Mouse (Mus musculus) liver, postnatal 0 days (tissue): Measurements from ENCODE around the gene Vps13a. TPM values are rescaled to one million over a fixed set of nuclear protein-coding genes. Genes with fewer than 3 reads are reported as not detected.
A peak's percentile ranks its signal among the peaks of the same experiment; 100 is the strongest.

Experiments
- ATAC-seq: fragments of 200-750 bp; cut with Nextera tagmentation; 2 replicates; pipeline ENCODE4 v1.8.0; 2017; ENCODE audit warnings: mild to moderate bottlenecking, moderate library complexity
- DNase-seq: peaks from one replicate; pipeline ENCODE4 v3.0.0-alpha.2; 2016
- H3K27ac ChIP-seq: fragments of 300-500 bp; sonication (generic); 2 replicates; pipeline ENCODE4 v1.5.1; 2014; ENCODE audit warnings: antibody characterized with exemption, moderate library complexity, mild to moderate bottlenecking, low read depth
- H3K27me3 ChIP-seq: fragments of 300-500 bp; sonication (generic); 2 replicates; pipeline ENCODE4 v1.6.1; 2014; ENCODE audit warnings: low read length, control low read depth, mixed read lengths; ENCODE audit not compliant: insufficient read depth
- H3K36me3 ChIP-seq: fragments of 300-500 bp; sonication (generic); replicated peaks from 2 replicates; pipeline ENCODE4 v1.6.1; 2014; ENCODE audit warnings: mild to moderate bottlenecking, control low read depth, low read length, moderate library complexity, mixed read lengths; ENCODE audit not compliant: insufficient read depth
- H3K4me1 ChIP-seq: fragments of 300-500 bp; sonication (generic); 2 replicates; pipeline ENCODE4 v1.6.1; 2014; ENCODE audit warnings: antibody characterized with exemption, mild to moderate bottlenecking, control low read depth; ENCODE audit not compliant: insufficient read depth
- H3K4me2 ChIP-seq: fragments of 300-500 bp; sonication (generic); 2 replicates; pipeline ENCODE4 v1.6.1; 2014; ENCODE audit warnings: low read depth, mild to moderate bottlenecking, low read length, moderate library complexity, mixed read lengths
- H3K4me3 ChIP-seq: fragments of 300-500 bp; sonication (generic); 2 replicates; pipeline ENCODE4 v1.5.1; 2014; ENCODE audit warnings: low read depth, low read length
- H3K9ac ChIP-seq: fragments of 300-500 bp; sonication (generic); replicated peaks from 2 replicates; pipeline ENCODE4 v1.6.1; 2014; ENCODE audit warnings: mild to moderate bottlenecking, moderate library complexity
- H3K9me3 ChIP-seq: fragments of 300-500 bp; sonication (generic); 2 replicates; pipeline ENCODE4 v1.6.1; 2016; ENCODE audit warnings: mild to moderate bottlenecking, control low read depth, low read length, mixed read lengths
- CTCF ChIP-seq: sonication (generic); IDR thresholded peaks from 2 replicates; pipeline ENCODE4 v1.5.1; 2016; ENCODE audit warnings: antibody characterized with exemption, low read depth
- EP300 ChIP-seq: IDR thresholded peaks from 2 replicates; pipeline ENCODE4 v1.6.1; 2016; ENCODE audit warnings: antibody characterized with exemption, low read depth, mild to moderate bottlenecking
- WGBS: fragments of 180-500 bp; shearing (Covaris S2); extraction: QIAGEN DNeasy Blood & Tissue Kit; methylation state at CpG from one replicate; pipeline ENCODE4 v1.1.7; 2014; ENCODE audit not compliant: insufficient replicate concordance; 5-methylcytosine and 5-hydroxymethylcytosine counted together
- polyA plus RNA-seq: library from polyadenylated mRNA; unstranded; fragments of >200 nt; fragmentation: Nextera tagmentation; extraction: Ambion mirVana; gene quantifications from 2 replicates; pipeline ENCODE4 v1.2.1, GENCODE M21; 2015

The Vps13a gene
- polyA plus RNA-seq, 1 experiment from 2014 or later: 6.2 TPM

GRCm38 (mm10) chr19:16784879-16785278 lies 4.1 kb upstream of the Vps13a start:
- H3K9ac ChIP-seq: no peak overlapping the region
- no peaks in the 10 kb centered on the region for H3K9me3 ChIP-seq
- 22% methylated on average over 3 of the region's 3 CpGs for WGBS
- DNase-seq: no peak
- H3K27me3 ChIP-seq: no peaks in the 10 kb centered on the region
- no peak overlapping the region for H3K27ac ChIP-seq
- H3K4me3 ChIP-seq: no peak overlapping the region
- H3K4me2 ChIP-seq: no peak overlapping the region
- TF ChIP-seq EP300 (no peak), CTCF (peak; percentile 69)
- no peaks in the 10 kb centered on the region for H3K36me3 ChIP-seq
- peaks cover 4% of the 10 kb centered on the region; the same call in 1 of the 2 replicates for H3K4me1 ChIP-seq
- no peak for ATAC-seq

DNA sequence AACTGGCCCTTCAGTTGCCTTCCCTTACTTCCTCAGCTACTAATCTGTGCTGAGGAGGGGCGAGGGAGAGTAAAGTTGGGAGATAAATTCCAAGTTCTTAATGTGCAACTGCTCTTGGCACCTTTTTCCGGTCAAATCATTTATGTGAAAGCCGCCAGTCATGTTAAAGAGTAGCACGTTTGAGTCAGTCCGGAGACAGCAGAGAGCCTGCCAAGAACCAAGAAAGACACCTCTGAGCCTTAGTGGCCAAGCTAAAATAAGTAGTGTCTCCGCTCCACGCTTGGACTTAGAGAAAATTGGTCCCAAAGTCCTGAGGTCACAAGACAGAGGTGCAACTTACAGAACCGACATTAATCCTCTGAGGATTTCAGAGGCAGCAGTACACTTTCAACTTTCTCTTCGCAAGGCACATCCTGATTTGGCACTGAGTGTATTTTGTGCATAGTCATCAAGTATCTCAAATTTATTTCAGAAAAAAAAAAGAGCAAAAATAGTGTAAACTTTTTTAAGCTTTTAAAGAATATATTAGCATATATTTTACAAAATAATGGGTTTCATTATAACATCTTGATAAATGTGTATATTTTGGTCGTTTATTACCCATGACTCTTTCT lies 780 bp upstream of the Vps13a start:
- H3K9ac ChIP-seq: peak overlapping the region; percentile 68
- TF ChIP-seq CTCF: no peak
- no peak for TF ChIP-seq EP300
- no peaks in the 10 kb centered on the region for H3K9me3 ChIP-seq
- H3K27ac ChIP-seq: peak overlapping the region; percentile 77
- H3K27me3 ChIP-seq: no peaks in the 10 kb centered on the region
- DNase-seq (no peak), ATAC-seq (peak; percentile 1; the same call in 1 of the 2 replicates)
- WGBS: 8% methylated on average over 10 of the region's 10 CpGs
- peaks cover 14% of the 10 kb centered on the region; the same call in 1 of the 2 replicates for H3K4me1 ChIP-seq
- no peaks in the 10 kb centered on the region for H3K36me3 ChIP-seq
- H3K4me3 ChIP-seq: peak overlapping the region; percentile 62
- peak overlapping the region; percentile 88 for H3K4me2 ChIP-seq

DNA sequence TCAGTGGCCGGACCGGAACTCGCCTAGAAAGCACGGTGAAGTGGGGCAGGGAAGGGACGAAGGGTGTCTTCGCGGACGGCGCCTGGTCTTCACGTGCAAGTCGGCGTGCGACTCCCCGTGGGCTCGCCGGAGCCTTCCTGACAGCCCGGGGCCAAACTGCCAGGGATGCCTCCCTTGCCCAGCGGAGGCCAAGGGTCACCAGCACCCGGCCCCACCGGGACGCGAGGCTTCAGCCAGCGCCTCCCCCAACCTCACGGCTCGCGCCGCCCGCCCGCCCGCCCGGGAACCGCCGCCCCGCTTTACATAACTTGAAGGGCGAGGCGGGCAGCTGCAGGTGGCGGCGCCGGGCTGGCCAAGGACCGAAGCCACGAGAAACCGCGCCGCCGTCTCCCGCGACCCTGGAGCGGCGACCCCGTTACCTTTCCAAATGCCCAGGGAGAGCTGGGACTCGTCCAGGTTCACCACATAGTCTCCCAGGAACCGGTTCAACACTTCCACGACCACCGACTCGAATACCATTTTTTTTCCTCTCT lies 416 bp downstream of the Vps13a start:
- TF ChIP-seq EP300 (no peak), CTCF (no peak)
- H3K4me2 ChIP-seq: peak overlapping the region; percentile 91
- ATAC-seq (peak; percentile 77), DNase-seq (peak; percentile 79)
- under 1% methylated on average over 54 of the region's 55 CpGs for WGBS
- peak overlapping the region; percentile 41; the same call in 1 of the 2 replicates for H3K27ac ChIP-seq
- no peaks in the 10 kb centered on the region for H3K36me3 ChIP-seq
- H3K4me1 ChIP-seq: peaks cover 14% of the 10 kb centered on the region; the same call in 1 of the 2 replicates
- peak overlapping the region; percentile 80 for H3K9ac ChIP-seq
- H3K9me3 ChIP-seq: no peaks in the 10 kb centered on the region
- peak overlapping the region; percentile 62 for H3K4me3 ChIP-seq
- no peaks in the 10 kb centered on the region for H3K27me3 ChIP-seq

- Histone ChIP-seq H3K9me3 (no peaks in the 10 kb centered on the region), H3K27ac (peak overlapping the region; percentile 41; the same call in 1 of the 2 replicates), H3K4me3 (peak overlapping the region; percentile 62), H3K27me3 (no peaks in the 10 kb centered on the region), H3K4me2 (peak overlapping the region; percentile 91), H3K9ac (peak overlapping the region; percentile 80), H3K4me1 (peaks cover 14% of the 10 kb centered on the region; the same call in 1 of the 2 replicates), H3K36me3 (no peaks in the 10 kb centered on the region)
- 16% methylated on average over 8 of the region's 8 CpGs for WGBS
- TF ChIP-seq EP300: no peak
- TF ChIP-seq CTCF: no peak
- DNase-seq: no peak
- ATAC-seq: no peak
Observed at GRCm38 (mm10) chr19:16779786-16780185, 947 bp downstream of the Vps13a start.

DNA sequence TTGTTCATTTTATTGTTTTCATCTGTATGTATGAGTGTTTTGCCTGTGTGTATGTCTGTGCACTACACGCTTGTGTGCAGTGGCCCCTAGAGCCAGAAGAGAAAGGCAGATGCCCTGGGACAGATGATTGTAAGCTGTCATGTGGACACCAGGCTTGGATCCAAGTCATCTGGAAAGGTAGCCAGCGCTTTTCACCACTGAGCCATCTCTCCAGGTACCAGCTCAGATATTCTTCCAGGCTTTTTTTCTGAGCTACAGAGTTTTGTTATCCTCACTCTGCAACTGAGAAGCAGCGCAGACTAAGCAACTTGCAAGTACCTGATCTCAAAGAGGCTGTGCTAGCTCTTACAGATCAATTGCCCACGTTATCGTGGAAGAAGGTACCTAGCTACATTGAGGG lies 1.5 kb downstream of the Vps13a start:
- Histone ChIP-seq H3K9ac (no peak overlapping the region; the same call in 1 of the 2 replicates), H3K27me3 (no peaks in the 10 kb centered on the region), H3K36me3 (no peaks in the 10 kb centered on the region), H3K4me1 (peaks cover 14% of the 10 kb centered on the region; the same call in 1 of the 2 replicates), H3K27ac (no peak overlapping the region), H3K4me2 (peak overlapping the region; percentile 91), H3K4me3 (peak overlapping the region; percentile 6; the same call in 1 of the 2 replicates), H3K9me3 (no peaks in the 10 kb centered on the region)
- WGBS: 48% methylated on average over 5 of the region's 5 CpGs
- TF ChIP-seq CTCF (0 out of 2 replicates have a peak, but pooled peaks have one; percentile 2), EP300 (no peak)
- ATAC-seq: no peak
- no peak for DNase-seq

DNA sequence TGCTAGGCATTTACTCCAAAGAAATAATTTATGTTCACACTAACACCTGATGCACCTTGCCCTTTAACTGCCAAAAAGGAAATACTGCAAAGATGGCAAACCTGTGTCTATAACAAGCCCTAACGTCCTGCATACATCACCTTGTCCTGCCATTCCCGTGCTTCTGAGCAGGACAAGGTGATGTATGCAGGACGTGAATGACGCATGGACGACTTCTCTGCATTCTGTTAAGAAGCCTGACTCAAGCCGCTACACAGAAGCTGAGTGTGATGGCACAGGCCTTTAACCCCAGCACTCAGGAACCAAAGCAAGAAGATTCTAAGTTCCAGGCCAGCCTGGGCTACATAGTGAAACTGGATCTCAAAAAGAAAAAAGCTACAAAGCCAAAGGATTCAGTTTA lies 2.2 kb downstream of the Vps13a start:
- WGBS: 64% methylated on average over 6 of the region's 6 CpGs
- no peaks in the 10 kb centered on the region for H3K36me3 ChIP-seq
- no peak for TF ChIP-seq EP300
- TF ChIP-seq CTCF: no peak
- H3K27me3 ChIP-seq: no peaks in the 10 kb centered on the region
- peak overlapping the region; percentile 55 for H3K4me2 ChIP-seq
- H3K4me3 ChIP-seq: peak overlapping the region; percentile 1; the same call in 1 of the 2 replicates
- no peak for DNase-seq
- no peak overlapping the region for H3K27ac ChIP-seq
- peaks cover 14% of the 10 kb centered on the region; the same call in 1 of the 2 replicates for H3K4me1 ChIP-seq
- no peak for ATAC-seq
- no peak overlapping the region for H3K9ac ChIP-seq
- H3K9me3 ChIP-seq: no peaks in the 10 kb centered on the region
